Mouse (Mus musculus): ENCODE results near the gene Borcs6. TPM values are rescaled to one million over a fixed set of nuclear protein-coding genes. Genes with fewer than 3 reads are reported as not detected.

Gene Borcs6
- total and polyA plus RNA-seq, 3 experiments, result 9.2 to 9.3 TPM; not detected in 1

GRCm38 (mm10) chr11:69076572-69076971, 17.1 kb downstream of the Borcs6 start (continued):
- no peak for TF ChIP-seq BHLHE40 (IDR thresholded peaks at IDR 0.05; ENCODE audit: borderline replicate concordance, low read depth, low read length)

GRCm38 (mm10) chr11:69077316-69077715, 17.8 kb downstream of the Borcs6 start:
- Histone ChIP-seq H3K27ac (ENCODE audit: control insufficient read depth, low read depth, low read length) (no peak overlapping the region), H3K4me1 (ENCODE audit: control insufficient read depth in 1 of 2, insufficient read depth in 2 of 2, low read length in 2 of 2) (peaks cover 0 to 12% of the 10 kb centered on the region in 2 experiments; a peak in 3 of 4 replicates), H3K79me2 (ENCODE audit: control insufficient read depth, insufficient read depth, low read length, poor library complexity) (no peaks in the 10 kb centered on the region), H3K9me3 (replicated peaks; ENCODE audit: insufficient read depth, low read length) (no peaks in the 10 kb centered on the region), H3K36me3 (ENCODE audit: control insufficient read depth in 1 of 2, insufficient read depth in 2 of 2, low read length in 2 of 2) (peaks cover 0 to 3% of the 10 kb centered on the region in 2 experiments; a peak in 1 of 4 replicates), H3K27me3 (ENCODE audit: control insufficient read depth in 1 of 2, insufficient read depth in 2 of 2, low read length in 2 of 2) (no peaks in the 10 kb centered on the region; a peak in 1 of 4 replicates), H3K9ac (ENCODE audit: control insufficient read depth, low read depth, low read length, poor library complexity, severe bottlenecking) (no peak overlapping the region), H3K4me3 (ENCODE audit: control insufficient read depth in 1 of 2, insufficient read depth in 1 of 2, low read depth in 2 of 2, low read length in 2 of 2) (no peak overlapping the region)
- no peak for TF ChIP-seq EP300 (IDR thresholded peaks at IDR 0.05; ENCODE audit: low read depth in 1 of 2, low read length in 2 of 2)
- TF ChIP-seq NRF1 (IDR thresholded peaks at IDR 0.05; ENCODE audit: insufficient read depth, low read depth, low read length, poor library complexity, severe bottlenecking), result no peak
- TF ChIP-seq USF2 (IDR thresholded peaks at IDR 0.05; ENCODE audit: borderline replicate concordance in 1 of 2, insufficient read depth in 1 of 2, low read depth in 1 of 2, low read length in 2 of 2), result no peak
- TF ChIP-seq POLR2AphosphoS2 (IDR thresholded peaks at IDR 0.05; ENCODE audit: low read length), result no peak
- TF ChIP-seq GATA1 (IDR thresholded peaks at IDR 0.05; ENCODE audit: low read depth, low read length), result no peak
- TF ChIP-seq POLR2AphosphoS5 (IDR thresholded peaks at IDR 0.05; ENCODE audit: borderline replicate concordance, low read depth, low read length), result no peak
- no peak for TF ChIP-seq SMC3 (IDR thresholded peaks at IDR 0.05; ENCODE audit: low read depth, low read length)
- no peak for TF ChIP-seq MAZ (IDR thresholded peaks at IDR 0.05; ENCODE audit: low read depth, low read length)
- no peak for TF ChIP-seq ZNF384 (IDR thresholded peaks at IDR 0.05; ENCODE audit: low read depth, low read length)
- TF ChIP-seq GABPA (IDR thresholded peaks at IDR 0.05; ENCODE audit: low read depth, low read length), result no peak
- TF ChIP-seq ELF1 (IDR thresholded peaks at IDR 0.05; ENCODE audit: low read depth, low read length), result no peak
- no peak for TF ChIP-seq MAFK (IDR thresholded peaks at IDR 0.05; ENCODE audit: borderline replicate concordance, low read depth, low read length)
- TF ChIP-seq UBTF (IDR thresholded peaks at IDR 0.05; ENCODE audit: borderline replicate concordance, insufficient read depth, low read depth, low read length), result no peak
- no peak for DNase-seq (ENCODE audit: low read depth, low spot score)

- TF ChIP-seq SMC3 (IDR thresholded peaks at IDR 0.05; ENCODE audit: low read depth, low read length) (no peak), CTCF (IDR thresholded peaks at IDR 0.05 in 2 of 3, conservative IDR thresholded peaks at IDR 0.05 in 1 of 3; ENCODE audit: control insufficient read depth in 1 of 3, insufficient read depth in 1 of 3, low read depth in 2 of 3, low read length in 3 of 3, poor library complexity in 1 of 3, severe bottlenecking in 1 of 3) (no peak), SIN3A (IDR thresholded peaks at IDR 0.05; ENCODE audit: low read length) (no peak), EP300 (IDR thresholded peaks at IDR 0.05; ENCODE audit: low read depth in 1 of 2, low read length in 2 of 2) (no peak), BHLHE40 (IDR thresholded peaks at IDR 0.05; ENCODE audit: borderline replicate concordance, low read depth, low read length) (no peak), MAX (IDR thresholded peaks at IDR 0.05; ENCODE audit: low read length) (no peak), MAFK (IDR thresholded peaks at IDR 0.05; ENCODE audit: borderline replicate concordance, low read depth, low read length) (no peak)
- H3K4me3 ChIP-seq (ENCODE audit: control insufficient read depth in 1 of 2, insufficient read depth in 1 of 2, low read depth in 2 of 2, low read length in 2 of 2), result no peak overlapping the region
- H3K4me1 ChIP-seq (ENCODE audit: control insufficient read depth in 1 of 2, insufficient read depth in 2 of 2, low read length in 2 of 2), result peaks cover 0 to 12% of the 10 kb centered on the region in 2 experiments; a peak in 3 of 4 replicates
- H3K79me2 ChIP-seq (ENCODE audit: control insufficient read depth, insufficient read depth, low read length, poor library complexity), result no peaks in the 10 kb centered on the region
- no peak for DNase-seq (ENCODE audit: low read depth, low spot score)
- peaks cover 0 to 3% of the 10 kb centered on the region in 2 experiments; a peak in 1 of 4 replicates for H3K36me3 ChIP-seq (ENCODE audit: control insufficient read depth in 1 of 2, insufficient read depth in 2 of 2, low read length in 2 of 2)
- no peak overlapping the region for H3K27ac ChIP-seq (ENCODE audit: control insufficient read depth, low read depth, low read length)
- no peaks in the 10 kb centered on the region; a peak in 2 of 4 replicates for H3K27me3 ChIP-seq (ENCODE audit: control insufficient read depth in 1 of 2, insufficient read depth in 2 of 2, low read length in 2 of 2)
- H3K9me3 ChIP-seq (replicated peaks; ENCODE audit: insufficient read depth, low read length), result no peaks in the 10 kb centered on the region
- H3K9ac ChIP-seq (ENCODE audit: control insufficient read depth, low read depth, low read length, poor library complexity, severe bottlenecking), result no peak overlapping the region
Observed at GRCm38 (mm10) chr11:69078041-69078440, 18.5 kb downstream of the Borcs6 start.
